Mouse (Mus musculus): Measurements from ENCODE around the gene C1qtnf6. TPM values are rescaled to one million over a fixed set of nuclear protein-coding genes. Genes with fewer than 3 reads are reported as not detected.

The C1qtnf6 gene
- polyA plus RNA-seq, 1 experiment from 2014 or later, result 16.9 TPM

GRCm38 (mm10) chr15:78514393-78515146, 16.6 kb downstream of the C1qtnf6 start:
- CTCF ChIA-PET, result interaction anchor here (1.1 to 1.6 kb wide), 7 partner anchors 9 to 67 kb away, joined by 3 to 11 read pairs (median 5); no protein-coding TSS in a partner anchor
- ATAC-seq, result no peak

GRCm38 (mm10) chr15:78513019-78513418, 18.2 kb downstream of the C1qtnf6 start:
- TF ChIP-seq CTCF (IDR thresholded peaks at IDR 0.05), result no peak
- no peak for ATAC-seq
- POLR2A ChIA-PET, result no interaction called here
- in situ Hi-C loops (cut with MboI; ENCODE audit: low pct_unique_long_range_greater_than_20kb), result no loop called here
- CTCF ChIA-PET, result interaction anchor here (1.5 kb wide), 1 partner anchor 65 kb away, joined by 7 read pairs; no protein-coding TSS in a partner anchor
- no peak for DNase-seq (ENCODE audit: low read depth, low spot score)
- H3K27me3 ChIP-seq, result no peaks in the 10 kb centered on the region

More at GRCm38 (mm10) chr15:78514393-78515146, 16.6 kb downstream of the C1qtnf6 start:
- in situ Hi-C loops (cut with MboI; ENCODE audit: low pct_unique_long_range_greater_than_20kb), result no loop called here
- H3K27me3 ChIP-seq, result no peaks in the 10 kb centered on the region
- POLR2A ChIA-PET, result no interaction called here
- DNase-seq (ENCODE audit: low read depth, low spot score), result no peak
- TF ChIP-seq CTCF (IDR thresholded peaks at IDR 0.05), result no peak

GRCm38 (mm10) chr15:78511951-78512350, 19.3 kb downstream of the C1qtnf6 start:
- no peak for TF ChIP-seq CTCF (IDR thresholded peaks at IDR 0.05)
- DNase-seq (ENCODE audit: low read depth, low spot score) (no peak), ATAC-seq (no peak)
- ChIA-PET POLR2A (interaction anchor here (1.2 kb wide), 1 partner anchor 19 kb away, joined by 4 read pairs; the partner anchor contains the start of gene C1qtnf6), CTCF (interaction anchor here (0.9 to 1.7 kb wide), 4 partner anchors 20 to 64 kb away, joined by 3 to 11 read pairs (median 4); no protein-coding TSS in a partner anchor)
- in situ Hi-C loops (cut with MboI; ENCODE audit: low pct_unique_long_range_greater_than_20kb), result no loop called here
- H3K27me3 ChIP-seq, result no peaks in the 10 kb centered on the region

- DNase-seq (ENCODE audit: low read depth, low spot score) (no peak), ATAC-seq (no peak)
- TF ChIP-seq CTCF (IDR thresholded peaks at IDR 0.05), result no peak
- in situ Hi-C loops (cut with MboI; ENCODE audit: low pct_unique_long_range_greater_than_20kb), result no loop called here
- no peaks in the 10 kb centered on the region for H3K27me3 ChIP-seq
- ChIA-PET POLR2A (interaction anchor here (1.2 to 1.3 kb wide), 2 partner anchors 12 to 20 kb away, joined by 4 read pairs; partner anchors contain the start of gene C1qtnf6), CTCF (interaction anchor here (1.1 to 1.7 kb wide), 2 partner anchors 22 to 63 kb away, joined by 3 to 11 read pairs; no protein-coding TSS in a partner anchor)
Measured at GRCm38 (mm10) chr15:78510736-78511135, 20.5 kb downstream of the C1qtnf6 start.

- no peak for TF ChIP-seq CTCF (IDR thresholded peaks at IDR 0.05)
- in situ Hi-C loops (cut with MboI; ENCODE audit: low pct_unique_long_range_greater_than_20kb), result no loop called here
- ChIA-PET CTCF (no interaction called here), POLR2A (interaction anchor here (1.3 kb wide), 1 partner anchor 12 kb away, joined by 4 read pairs; no protein-coding TSS in a partner anchor)
- no peak for ATAC-seq
- no peak for DNase-seq (ENCODE audit: low read depth, low spot score)
- H3K27me3 ChIP-seq, result no peaks in the 10 kb centered on the region
Measured at GRCm38 (mm10) chr15:78510121-78510576, 21.1 kb downstream of the C1qtnf6 start.

- H3K27me3 ChIP-seq, result no peaks in the 10 kb centered on the region
- in situ Hi-C loops (cut with MboI; ENCODE audit: low pct_unique_long_range_greater_than_20kb), result no loop called here
- no peak for ATAC-seq
- ChIA-PET POLR2A (interaction anchor here (1.3 kb wide), 1 partner anchor 11 kb away, joined by 4 read pairs; no protein-coding TSS in a partner anchor), CTCF (no interaction called here)
- DNase-seq (ENCODE audit: low read depth, low spot score), result no peak
- no peak for TF ChIP-seq CTCF (IDR thresholded peaks at IDR 0.05)
Measured at GRCm38 (mm10) chr15:78509297-78509899, 21.8 kb downstream of the C1qtnf6 start.

GRCm38 (mm10) chr15:78508443-78508842, 22.8 kb downstream of the C1qtnf6 start:
- TF ChIP-seq CTCF (IDR thresholded peaks at IDR 0.05), result no peak
- ATAC-seq (no peak), DNase-seq (ENCODE audit: low read depth, low spot score) (no peak)
- in situ Hi-C loops (cut with MboI; ENCODE audit: low pct_unique_long_range_greater_than_20kb), result no loop called here
- ChIA-PET POLR2A (interaction anchor here (1.3 kb wide), 1 partner anchor 13 kb away, joined by 3 read pairs; no protein-coding TSS in a partner anchor), CTCF (interaction anchor here (2.1 kb wide), 1 partner anchor 61 kb away, joined by 5 read pairs; no protein-coding TSS in a partner anchor)
- H3K27me3 ChIP-seq, result no peaks in the 10 kb centered on the region

- POLR2A ChIA-PET, result interaction anchor here (1.5 kb wide), 1 partner anchor 11 kb away, joined by 4 read pairs; no protein-coding TSS in a partner anchor
- DNase-seq (ENCODE audit: low read depth, low spot score) (no peak), ATAC-seq (no peak)
- TF ChIP-seq CTCF (IDR thresholded peaks at IDR 0.05), result no peak
- in situ Hi-C loops (cut with MboI; ENCODE audit: low pct_unique_long_range_greater_than_20kb), result no loop called here
- H3K27me3 ChIP-seq, result no peaks in the 10 kb centered on the region
- CTCF ChIA-PET, result interaction anchor here (0.9 to 1.4 kb wide), 3 partner anchors 21 to 57 kb away, joined by 3 to 4 read pairs (median 3); no protein-coding TSS in a partner anchor
Measured at GRCm38 (mm10) chr15:78505541-78505940, 25.7 kb downstream of the C1qtnf6 start.

GRCm38 (mm10) chr15:78504816-78505215, 26.4 kb downstream of the C1qtnf6 start:
- TF ChIP-seq CTCF (IDR thresholded peaks at IDR 0.05), result no peak
- no peak for ATAC-seq
- CTCF ChIA-PET, result interaction anchor here (1.0 to 1.4 kb wide), 2 partner anchors 15 to 22 kb away, joined by 3 to 4 read pairs; no protein-coding TSS in a partner anchor
- no peaks in the 10 kb centered on the region for H3K27me3 ChIP-seq
- POLR2A ChIA-PET, result interaction anchor here (1.5 kb wide), 1 partner anchor 11 kb away, joined by 4 read pairs; no protein-coding TSS in a partner anchor
- no peak for DNase-seq (ENCODE audit: low read depth, low spot score)
- in situ Hi-C loops (cut with MboI; ENCODE audit: low pct_unique_long_range_greater_than_20kb), result no loop called here

- ATAC-seq (no peak), DNase-seq (ENCODE audit: low read depth, low spot score) (no peak)
- no peaks in the 10 kb centered on the region for H3K27me3 ChIP-seq
- no peak for TF ChIP-seq CTCF (IDR thresholded peaks at IDR 0.05)
- POLR2A ChIA-PET, result no interaction called here
- in situ Hi-C loops (cut with MboI; ENCODE audit: low pct_unique_long_range_greater_than_20kb), result no loop called here
- CTCF ChIA-PET, result interaction anchor here (0.8 to 1.0 kb wide), 2 partner anchors 10 to 16 kb away, joined by 3 read pairs; partner anchors contain the start of gene Il2rb
Measured at GRCm38 (mm10) chr15:78504013-78504412, 27.2 kb downstream of the C1qtnf6 start.

All from Patski (cell line).